Mouse (Mus musculus) fibroblast of lung, adult 2 months (primary cell): Measurements from ENCODE around the gene Ces2a.

ENCODE experiments used
- DNase-seq: peaks from one replicate; pipeline ENCODE4 v3.0.0-alpha.2; 2011; ENCODE audit warnings: low read depth

Ces2a gene

GRCm38 (mm10) chr8:104733753-104734152 lies at the start of gene Ces2a:
Gene Ces2a (plus strand): TSS chr8:104734003.
- no peak for DNase-seq

GRCm38 (mm10) chr8:104688433-104688832 lies 45.4 kb upstream of the Ces2a start:
- DNase-seq: no peak

- DNase-seq: no peak
Observed at GRCm38 (mm10) chr8:104698556-104698955, 35.2 kb upstream of the Ces2a start.

- no peak for DNase-seq
Observed at GRCm38 (mm10) chr8:104701900-104702299, 31.9 kb upstream of the Ces2a start.

GRCm38 (mm10) chr8:104721166-104721565 lies 12.6 kb upstream of the Ces2a start:
- no peak for DNase-seq

- DNase-seq: no peak
Observed at GRCm38 (mm10) chr8:104731451-104731850, 2.4 kb upstream of the Ces2a start.

- peak; percentile 32 for DNase-seq
Observed at GRCm38 (mm10) chr8:104731969-104732368, 1.8 kb upstream of the Ces2a start.

GRCm38 (mm10) chr8:104742039-104742438 lies 8.2 kb downstream of the Ces2a start:
- no peak for DNase-seq

- DNase-seq: no peak
Observed at GRCm38 (mm10) chr8:104743410-104743809, 9.6 kb downstream of the Ces2a start.

GRCm38 (mm10) chr8:104752818-104753217 lies 19.0 kb downstream of the Ces2a start:
- no peak for DNase-seq

- DNase-seq: no peak
Observed at GRCm38 (mm10) chr8:104757621-104758020, 23.8 kb downstream of the Ces2a start.

GRCm38 (mm10) chr8:104758209-104758608 lies 24.4 kb downstream of the Ces2a start:
- DNase-seq: no peak

GRCm38 (mm10) chr8:104761126-104761525 lies 27.3 kb downstream of the Ces2a start:
- no peak for DNase-seq

GRCm38 (mm10) chr8:104766485-104766884 lies 32.7 kb downstream of the Ces2a start:
- no peak for DNase-seq

- DNase-seq: no peak
Observed at GRCm38 (mm10) chr8:104770365-104770764, 36.6 kb downstream of the Ces2a start.

- DNase-seq: peak; percentile 8
Observed at GRCm38 (mm10) chr8:104787049-104787448, 53.2 kb downstream of the Ces2a start.

- no peak for DNase-seq
Observed at GRCm38 (mm10) chr8:104788929-104789328, 55.1 kb downstream of the Ces2a start.

GRCm38 (mm10) chr8:104789886-104790680 lies 56.3 kb downstream of the Ces2a start:
- no peak for DNase-seq
